Comparison of ENCODE assay signal across 14 mouse cellular contexts in genomic region chr17:50972142-50972541, GRCm38 (mm10).
DNase-seq lines count a peak whose midpoint lies in the region; ATAC-seq and TF ChIP-seq lines count a peak whose summit lies in the region.
"Had no signal": no experiment of that assay in that cellular context is flagged by ENCODE, and none has a peak within 500 bp of the region (broad histone marks: within the 10 kb centered on the region; RNA-seq: fewer than 3 reads in every experiment).

No protein-coding gene starts in this region.

- no peak overlapping the region for H3K4me3 ChIP-seq in embryonic facial prominence, embryonic 11.5 days (ENCODE audit: low read depth, low read length)
- no peak overlapping the region for H3K4me3 ChIP-seq in embryonic facial prominence, embryonic 10.5 days
- no peak overlapping the region for H3K4me3 ChIP-seq in layer of hippocampus, adult 2 months
- H3K4me3 ChIP-seq: heart, embryonic 12.5 days; limb, embryonic 13.5 days; midbrain, embryonic 10.5 days had no signal

- H3K27ac ChIP-seq in embryonic facial prominence, embryonic 11.5 days (replicated peaks; ENCODE audit: low read depth, low read length): no peak overlapping the region
- H3K27ac ChIP-seq in embryonic facial prominence, embryonic 10.5 days (replicated peaks): no peak overlapping the region
- H3K27ac ChIP-seq in layer of hippocampus, adult 2 months: no peak overlapping the region
- H3K27ac ChIP-seq: limb, embryonic 13.5 days; midbrain, embryonic 10.5 days had no signal

- H3K36me3 ChIP-seq in embryonic facial prominence, embryonic 11.5 days (replicated peaks; ENCODE audit: control insufficient read depth, insufficient read depth, low read depth, low read length): no peaks in the 10 kb centered on the region
- no peaks in the 10 kb centered on the region for H3K36me3 ChIP-seq in embryonic facial prominence, embryonic 10.5 days (replicated peaks)
- H3K36me3 ChIP-seq: heart, embryonic 12.5 days; limb, embryonic 13.5 days; midbrain, embryonic 10.5 days had no signal

- no peak overlapping the region for H3K9ac ChIP-seq in embryonic facial prominence, embryonic 11.5 days (replicated peaks; ENCODE audit: low read length)
- H3K9ac ChIP-seq: heart, embryonic 12.5 days; limb, embryonic 13.5 days had no signal

- no peak for ATAC-seq in embryonic facial prominence, embryonic 11.5 days (replicated peaks; ENCODE audit: insufficient number of reproducible peaks, low FRiP score, low TSS enrichment, low read depth)
- ATAC-seq: forebrain, embryonic 16.5 days had no signal

- no peaks in the 10 kb centered on the region for H3K27me3 ChIP-seq in embryonic facial prominence, embryonic 11.5 days (ENCODE audit: control insufficient read depth, insufficient read depth, low read length)
- no peaks in the 10 kb centered on the region for H3K27me3 ChIP-seq in embryonic facial prominence, embryonic 10.5 days (replicated peaks; ENCODE audit: low read depth, poor library complexity, severe bottlenecking)
- H3K27me3 ChIP-seq: heart, embryonic 12.5 days; limb, embryonic 13.5 days had no signal

- H3K4me1 ChIP-seq in embryonic facial prominence, embryonic 11.5 days (ENCODE audit: control insufficient read depth, insufficient read depth, low read length): no peaks in the 10 kb centered on the region
- H3K4me1 ChIP-seq in embryonic facial prominence, embryonic 10.5 days: no peaks in the 10 kb centered on the region
- H3K4me1 ChIP-seq: heart, embryonic 12.5 days; limb, embryonic 13.5 days; midbrain, embryonic 10.5 days had no signal

- WGBS in embryonic facial prominence, embryonic 11.5 days: 17% methylated on average over 1 of the region's 1 CpGs
- 24% methylated on average over 1 of the region's 1 CpGs for WGBS in embryonic facial prominence, embryonic 10.5 days

- peak; percentile 78 for TF ChIP-seq CTCF in layer of hippocampus, adult 2 months (conservative IDR thresholded peaks at IDR 0.05)

- DNase-seq in embryonic facial prominence, embryonic 11.5 days (ENCODE audit: low spot score): peak; percentile 32
- DNase-seq in embryonic facial prominence, embryonic 10.5 days (ENCODE audit: low spot score): no peak
- DNase-seq in layer of hippocampus, adult 2 months (ENCODE audit: low spot score in 2 of 2): peak; percentile 29 to 30
- DNase-seq in layer of hippocampus, adult 11-12 months (ENCODE audit: low spot score): no peak
- peak; percentile 36 for DNase-seq in A20 (ENCODE audit: low read depth, low spot score)
- DNase-seq in embryo, embryonic 11 days: peak; percentile 27
- no peak for DNase-seq in cerebellum, adult 9-10 months
- no peak for DNase-seq in spleen, adult 12 weeks (ENCODE audit: low spot score)
- DNase-seq: adrenal gland, postnatal 14 days; kidney, postnatal 25 days had no signal

- H3K4me2 ChIP-seq in embryonic facial prominence, embryonic 11.5 days (ENCODE audit: low read depth, low read length): no peak overlapping the region
- H3K4me2 ChIP-seq: heart, embryonic 12.5 days; limb, embryonic 13.5 days had no signal

- no peaks in the 10 kb centered on the region for H3K9me3 ChIP-seq in embryonic facial prominence, embryonic 11.5 days (replicated peaks; ENCODE audit: control insufficient read depth, low read length)
- no peaks in the 10 kb centered on the region for H3K9me3 ChIP-seq in embryonic facial prominence, embryonic 10.5 days
- H3K9me3 ChIP-seq: heart, embryonic 12.5 days; limb, embryonic 13.5 days; midbrain, embryonic 10.5 days had no signal

Comparison
In these comparisons a context has a peak if more than half of its experiments do, and no peak if none do; other contexts are left out.
1. DNase-seq: peak in embryonic facial prominence, embryonic 11.5 days (single experiment), layer of hippocampus, adult 2 months (2 of 2), A20 (single experiment) and embryo, embryonic 11 days (single experiment); none in embryonic facial prominence, embryonic 10.5 days (single experiment), layer of hippocampus, adult 11-12 months (single experiment), cerebellum, adult 9-10 months (single experiment) and spleen, adult 12 weeks (single experiment).